Mouse (Mus musculus) gonadal fat pad, adult 2 months (tissue): ENCODE measurements around the gene Eif4b. TPM values are rescaled to one million over a fixed set of nuclear protein-coding genes. Genes with fewer than 3 reads are reported as not detected.
"Not testable (repeated sequence)": the region's sequence is repeated elsewhere in the genome, so short reads cannot be mapped to it uniquely, and the experiment has no call there.

Experiments used
- DNase-seq: peaks from one replicate; pipeline ENCODE4 v3.0.0-alpha.2; 2012; ENCODE audit warnings: low read depth
- polyA plus RNA-seq: library from polyadenylated mRNA; depleted of rRNA; stranded (reverse); fragments of >200 nt; gene quantifications from 2 replicates; pipeline ENCODE4 v1.2.3, GENCODE M21; 2012

Gene Eif4b
- polyA plus RNA-seq, 1 experiment = 72.3 TPM

DNA sequence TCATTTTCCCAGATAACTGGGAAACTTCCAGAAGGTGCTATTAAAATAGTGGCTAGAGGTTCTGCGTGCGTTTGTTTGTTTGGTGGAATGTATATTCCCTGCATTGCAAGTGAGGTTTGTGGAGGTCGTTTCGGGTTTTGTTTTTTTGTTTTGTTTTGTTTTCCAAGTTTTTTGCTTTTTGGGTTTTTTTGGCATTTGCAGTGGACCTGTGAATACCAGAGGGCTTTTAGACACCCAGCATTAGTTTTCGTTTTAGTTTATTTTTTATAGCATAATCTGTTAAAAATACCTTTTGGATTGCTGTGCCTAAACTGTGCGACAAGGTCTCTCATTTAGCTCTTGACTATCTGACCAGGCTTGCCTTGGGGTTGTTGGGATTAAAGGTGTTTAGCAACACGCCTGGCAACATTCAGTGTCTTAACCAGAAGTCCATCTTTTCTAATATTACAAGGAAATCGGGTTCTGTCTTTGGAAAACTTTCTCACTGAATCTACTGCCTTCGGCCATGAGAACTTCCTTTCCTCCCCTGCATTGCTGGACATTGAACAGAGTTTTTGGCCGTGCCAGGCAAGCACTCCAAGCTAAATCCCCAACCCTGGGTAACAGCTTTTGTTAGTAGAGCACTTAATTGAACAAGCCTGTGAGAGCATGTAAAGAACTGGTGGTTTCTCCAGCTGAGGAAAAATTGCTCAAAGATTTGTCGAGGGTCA, 1.5 kb downstream of the Eif4b start:
- DNase-seq = peak; percentile 56

DNA sequence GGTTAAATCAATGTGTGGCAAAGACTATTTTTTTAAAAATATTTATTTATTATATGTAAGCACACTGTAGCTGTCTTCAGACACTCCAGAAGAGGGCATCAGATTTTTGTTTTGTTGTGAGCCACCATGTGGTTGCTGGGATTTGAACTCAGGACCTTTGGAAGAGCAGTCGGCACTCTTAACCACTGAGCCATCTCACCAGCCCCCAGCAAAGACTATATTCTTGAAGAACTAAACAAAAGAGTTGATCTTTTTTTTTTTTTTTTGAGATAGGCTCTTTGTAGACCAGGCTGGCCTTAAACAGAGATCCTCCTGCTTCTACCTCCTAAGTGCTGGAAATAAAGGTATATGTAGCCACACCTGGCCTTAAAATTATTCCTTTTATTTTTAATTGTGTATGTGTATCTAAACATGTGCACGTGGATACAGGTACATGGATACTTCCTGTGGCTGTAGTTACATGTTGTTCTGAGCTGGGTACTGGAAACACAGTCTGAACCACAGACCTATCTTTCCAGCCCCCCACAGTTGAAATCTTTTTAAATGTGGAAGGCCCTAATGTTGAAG, 3.6 kb downstream of the Eif4b start:
- DNase-seq = no peak

DNA sequence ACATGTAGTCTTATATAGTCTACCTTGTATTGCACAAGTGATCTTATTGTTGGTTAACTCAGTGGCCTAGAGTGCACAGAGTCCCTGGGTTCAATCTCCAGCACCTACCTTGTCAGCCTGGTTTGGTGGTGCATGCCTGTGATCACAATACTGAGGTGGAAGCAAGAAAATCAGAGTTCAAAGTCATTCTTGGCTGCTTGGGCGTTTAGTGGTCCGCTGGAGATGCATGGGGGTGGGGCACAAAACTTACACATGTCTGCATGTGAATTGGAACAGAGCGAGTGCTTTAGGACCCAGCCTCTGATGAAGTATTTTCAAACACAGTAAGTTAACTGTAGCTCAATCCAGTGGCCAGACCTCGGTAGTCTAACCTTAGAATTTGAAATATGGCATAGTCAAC, 5.6 kb downstream of the Eif4b start:
- DNase-seq = no peak

DNA sequence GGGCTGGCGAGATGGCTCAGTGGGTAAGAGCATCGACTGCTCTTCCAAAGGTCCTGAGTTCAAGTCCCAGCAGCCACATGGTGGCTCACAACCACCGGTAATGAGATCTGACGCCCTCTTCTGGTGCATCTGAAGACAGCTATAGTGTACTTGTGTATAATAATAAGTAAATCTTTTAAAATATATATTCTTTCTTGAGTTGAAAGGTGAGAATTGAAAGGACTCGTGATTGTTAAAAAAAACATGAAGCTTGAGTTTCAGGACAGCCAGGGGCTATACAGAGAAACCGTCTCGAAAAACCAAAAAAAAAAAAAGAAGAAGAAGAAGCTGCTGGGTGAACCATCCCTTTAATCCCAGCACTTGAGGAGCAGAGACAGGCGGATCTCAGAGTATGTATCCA, 6.4 kb downstream of the Eif4b start:
- DNase-seq = not testable (repeated sequence)

DNA sequence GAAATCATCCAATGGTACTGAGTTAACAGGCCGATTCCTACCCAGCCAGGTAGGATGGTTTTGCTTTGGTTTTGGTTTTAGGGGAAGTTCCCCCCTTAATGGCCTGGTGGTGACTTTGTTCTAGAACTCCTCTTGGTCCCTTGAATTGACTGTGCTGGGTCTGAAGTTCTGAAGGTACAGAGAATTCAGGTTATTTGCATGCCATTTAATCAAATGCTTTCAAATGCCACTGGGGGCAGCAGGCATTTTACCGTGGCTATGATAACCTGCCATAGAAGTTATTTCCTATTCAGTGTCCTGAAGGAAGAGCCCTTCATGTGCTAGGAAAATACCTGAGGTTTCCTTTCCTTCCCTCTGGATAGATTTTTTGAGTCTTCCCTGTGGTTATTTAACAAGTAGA, 6.9 kb downstream of the Eif4b start:
- no peak for DNase-seq

DNA sequence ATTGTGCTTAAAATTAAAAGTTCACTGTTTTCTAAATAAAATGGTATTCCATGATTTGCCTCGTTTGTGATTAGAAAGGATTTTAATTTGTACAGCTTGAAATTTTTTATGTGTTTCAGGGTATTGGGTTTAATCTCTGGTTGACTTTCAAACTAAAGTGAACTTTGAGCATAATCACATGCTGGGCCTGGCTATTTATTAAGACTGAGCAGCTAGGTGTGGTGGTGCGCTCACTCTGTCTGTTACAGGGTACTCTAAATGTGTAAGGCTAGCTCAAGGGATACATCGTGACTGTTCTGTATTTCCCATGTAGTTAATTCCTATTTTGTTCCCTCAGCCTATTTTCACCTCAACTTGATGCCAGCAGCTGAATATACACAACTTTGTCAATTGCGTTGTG, 8.6 kb downstream of the Eif4b start:
- DNase-seq = no peak

DNA sequence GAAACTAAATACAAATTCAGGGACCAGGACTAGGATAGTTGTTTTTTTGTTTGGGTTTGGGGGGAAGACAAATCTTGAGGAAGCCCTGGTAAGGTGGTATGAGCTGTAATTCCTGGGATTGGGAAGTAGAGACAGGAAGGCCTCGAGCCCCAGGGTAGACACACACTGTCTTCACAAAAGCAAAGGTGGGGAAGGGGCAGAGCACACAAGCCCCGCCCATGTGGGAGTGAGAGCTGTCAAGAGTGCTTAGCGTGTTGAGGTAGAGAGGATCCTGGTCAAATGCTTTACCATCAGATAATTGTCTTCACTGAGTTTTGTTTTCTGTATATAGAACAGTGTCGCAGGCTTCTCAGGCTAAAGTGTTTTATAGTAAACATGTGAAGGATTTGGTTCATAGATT, 9.5 kb downstream of the Eif4b start:
- no peak for DNase-seq

DNA sequence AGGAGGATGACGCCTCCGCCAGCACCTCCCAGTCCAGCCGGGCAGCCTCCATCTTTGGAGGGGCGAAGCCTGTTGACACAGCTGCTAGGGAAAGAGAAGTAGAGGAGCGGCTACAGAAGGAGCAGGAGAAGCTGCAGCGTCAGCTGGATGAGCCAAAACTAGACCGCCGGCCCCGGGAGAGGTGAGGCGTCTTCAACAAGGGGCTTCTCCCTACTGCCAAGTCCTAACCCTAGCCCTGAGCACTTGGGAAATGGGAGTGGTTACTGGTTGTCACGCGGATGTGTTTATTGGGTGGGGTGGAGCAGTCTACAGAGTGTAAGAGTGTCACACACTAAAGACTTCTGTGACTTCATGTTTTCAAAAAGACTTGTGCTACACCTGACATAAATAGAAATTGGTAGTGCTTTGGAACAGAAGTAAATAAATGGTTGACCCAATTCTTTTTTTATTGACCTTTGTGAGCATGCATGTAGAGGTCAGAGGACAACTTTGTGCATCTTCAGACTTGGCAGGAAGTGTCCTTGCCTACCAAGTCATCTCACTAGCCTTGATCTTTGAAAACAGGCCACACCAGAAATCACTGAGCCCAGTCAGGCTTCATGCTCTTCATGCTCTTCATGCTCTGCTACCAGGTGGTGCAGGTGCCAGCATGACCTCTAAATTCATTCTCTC, 16.5 kb downstream of the Eif4b start:
- DNase-seq = no peak

DNA sequence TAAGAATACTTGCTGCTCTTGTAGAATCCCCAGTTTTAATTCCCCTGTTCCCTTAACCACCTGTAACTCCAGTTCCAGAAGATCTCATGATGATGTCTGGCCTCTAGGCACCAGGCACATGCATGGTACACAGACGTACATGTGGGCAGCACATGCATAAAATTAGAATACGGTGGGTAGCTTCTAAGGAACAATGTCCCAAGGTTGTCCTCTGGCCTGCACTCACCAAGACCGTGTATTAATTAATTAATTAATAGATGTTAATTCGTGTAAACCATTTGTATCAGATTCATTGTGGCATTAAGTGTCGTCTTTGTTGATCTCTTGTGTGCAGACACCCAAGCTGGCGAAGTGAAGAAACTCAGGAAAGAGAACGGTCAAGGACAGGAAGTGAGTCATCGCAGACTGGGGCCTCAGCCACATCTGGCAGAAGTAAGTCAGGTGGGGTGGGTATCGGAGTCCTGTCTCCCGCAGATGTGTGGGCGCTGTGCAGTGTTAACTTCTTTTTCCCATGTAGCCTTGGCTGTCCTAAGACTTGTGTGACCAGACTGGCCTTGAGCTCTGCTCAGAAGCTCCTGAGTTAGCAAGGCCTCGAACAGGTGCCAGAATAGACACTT, 17.6 kb downstream of the Eif4b start:
- DNase-seq = no peak

DNA sequence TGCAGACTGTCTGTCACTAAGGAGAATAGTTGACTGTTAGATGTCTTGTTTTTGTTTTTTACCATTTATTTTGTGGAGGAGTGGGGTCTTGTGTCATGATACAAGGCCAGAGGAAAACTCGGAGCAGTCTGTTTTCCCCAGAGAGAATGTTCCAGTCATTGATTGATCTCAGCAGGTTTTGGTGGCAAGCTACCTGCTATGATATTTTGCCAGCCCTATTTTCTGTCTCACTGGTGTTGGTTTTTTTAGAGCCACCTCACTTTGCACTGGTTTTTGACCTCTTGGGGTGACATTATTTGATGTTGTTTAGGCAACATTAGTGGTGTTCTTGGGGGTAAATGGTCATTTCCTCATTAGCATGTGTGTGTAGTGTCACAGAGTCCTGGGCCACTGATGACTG, 18.1 kb downstream of the Eif4b start:
- no peak for DNase-seq

DNA sequence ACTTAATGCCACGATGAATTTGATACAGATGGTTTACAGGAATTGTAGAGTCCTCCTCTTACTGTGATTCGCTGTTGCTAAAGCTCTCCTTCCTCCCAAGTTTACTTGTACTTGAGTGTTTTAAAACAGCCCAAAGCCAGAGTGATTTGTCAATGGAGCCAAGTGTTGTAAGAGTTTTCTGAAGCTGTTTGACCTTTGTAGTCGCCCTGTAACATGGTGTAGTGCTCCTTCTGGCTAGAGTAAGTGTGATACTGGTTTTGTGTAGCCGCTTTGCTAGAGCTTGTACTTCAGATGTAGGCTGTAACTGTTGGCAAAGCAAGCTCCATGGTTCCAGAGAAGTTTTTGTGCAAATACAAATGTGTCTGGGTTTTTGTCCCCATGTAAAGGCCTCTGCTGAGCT, 18.6 kb downstream of the Eif4b start:
- DNase-seq = peak; percentile 68

DNA sequence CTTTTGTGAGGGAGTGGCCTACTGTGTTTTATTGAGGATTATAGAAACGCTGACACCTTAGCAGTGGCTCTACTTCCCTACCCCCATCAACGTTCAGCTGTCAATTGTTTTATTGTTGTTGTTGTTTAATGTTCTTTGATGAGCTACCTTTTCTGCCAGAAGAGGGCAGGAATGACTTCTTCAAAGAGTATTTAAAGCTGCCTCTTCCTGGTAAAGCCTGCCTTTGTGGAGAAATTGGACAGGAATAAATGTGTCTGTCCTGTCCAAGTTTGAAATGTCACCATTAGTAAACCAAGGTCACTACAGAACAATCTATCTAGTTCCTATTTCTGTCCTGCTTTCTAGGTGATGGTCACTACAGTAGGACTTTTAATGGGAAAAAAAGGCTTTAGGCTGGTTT, 20.6 kb downstream of the Eif4b start:
- DNase-seq = no peak

DNA sequence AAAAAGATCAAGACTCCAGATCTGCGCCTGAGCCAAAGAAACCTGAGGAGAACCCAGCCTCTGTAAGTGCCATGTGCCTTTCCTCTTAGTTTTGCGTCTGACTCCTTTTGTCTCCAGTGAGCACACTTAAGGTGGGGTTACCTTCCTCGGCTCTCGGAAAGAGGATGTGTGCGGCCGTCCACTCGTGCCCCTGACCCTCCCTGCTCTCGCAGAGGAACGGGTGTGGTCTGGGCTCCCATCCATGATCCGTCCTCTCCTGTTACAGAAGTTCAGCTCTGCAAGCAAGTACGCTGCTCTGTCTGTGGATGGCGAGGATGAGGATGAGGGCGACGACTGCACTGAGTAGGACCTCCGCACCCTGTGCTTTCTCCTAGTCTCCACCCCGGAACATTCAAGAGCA, 21.4 kb downstream of the Eif4b start:
- DNase-seq = no peak

DNA sequence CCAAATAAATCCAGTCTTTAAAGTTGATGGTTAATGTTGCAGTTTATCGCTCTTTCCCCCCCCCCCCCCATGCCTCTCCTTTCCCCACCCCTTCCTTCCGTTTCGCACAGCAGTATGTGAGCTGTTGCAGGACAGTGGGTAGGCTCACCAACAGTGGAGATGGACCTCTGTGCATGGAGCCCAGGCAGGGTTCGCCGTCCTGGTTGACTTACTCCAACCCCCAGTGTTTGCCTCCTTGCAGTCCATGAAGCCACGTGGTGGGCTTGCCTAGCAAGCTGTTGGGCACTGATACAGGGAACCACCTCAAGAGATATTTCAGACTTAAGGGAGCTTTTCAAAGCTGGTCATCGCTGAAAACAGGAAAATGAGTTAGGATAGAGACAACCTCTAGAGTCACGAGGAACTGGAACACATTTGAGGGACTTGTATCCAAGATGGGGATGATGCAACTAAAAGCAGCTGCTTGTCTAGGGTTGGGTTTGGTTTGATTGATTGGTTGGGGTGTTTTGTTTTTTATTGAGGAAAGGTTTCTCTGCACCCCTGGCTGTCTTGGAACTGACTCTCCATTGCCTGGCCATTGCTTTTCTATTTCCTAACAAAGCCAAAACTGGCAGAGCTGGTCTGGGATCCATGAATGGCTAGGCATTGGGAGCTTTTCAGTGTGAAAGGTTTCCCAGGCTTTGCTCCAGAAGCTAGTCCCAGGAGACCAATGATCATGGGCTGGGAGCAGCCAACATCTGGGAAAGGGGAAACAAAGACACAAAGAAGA, 23.8 kb downstream of the Eif4b start:
- peak; percentile 78 for DNase-seq

DNA sequence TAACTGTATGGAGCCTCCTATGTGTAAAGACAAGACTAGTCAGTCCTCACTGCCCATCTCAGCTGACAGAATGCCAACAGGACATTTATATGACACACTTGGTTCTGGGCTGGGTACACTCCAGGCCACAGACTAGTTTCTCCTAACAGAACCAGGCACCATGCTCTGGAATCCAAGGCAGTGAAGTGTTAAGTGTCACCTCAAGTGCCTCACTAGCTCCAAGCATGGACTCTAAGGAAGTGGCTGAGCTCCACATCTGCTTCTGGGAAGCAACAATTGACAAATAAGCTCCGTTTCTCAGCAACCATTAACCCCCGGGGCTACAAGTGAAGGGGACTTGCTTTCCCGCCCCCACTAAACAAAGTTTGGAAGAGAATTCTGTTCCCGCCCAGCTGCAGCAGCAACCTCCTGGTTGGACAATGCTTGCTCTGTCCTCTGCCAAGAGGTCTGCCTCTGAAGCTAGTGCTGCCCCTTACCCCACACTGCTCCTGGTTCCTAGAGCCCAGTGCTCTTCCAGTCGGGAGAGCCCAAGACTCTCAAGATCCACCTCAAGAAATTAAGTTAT, 24.5 kb downstream of the Eif4b start:
- DNase-seq = no peak

DNA sequence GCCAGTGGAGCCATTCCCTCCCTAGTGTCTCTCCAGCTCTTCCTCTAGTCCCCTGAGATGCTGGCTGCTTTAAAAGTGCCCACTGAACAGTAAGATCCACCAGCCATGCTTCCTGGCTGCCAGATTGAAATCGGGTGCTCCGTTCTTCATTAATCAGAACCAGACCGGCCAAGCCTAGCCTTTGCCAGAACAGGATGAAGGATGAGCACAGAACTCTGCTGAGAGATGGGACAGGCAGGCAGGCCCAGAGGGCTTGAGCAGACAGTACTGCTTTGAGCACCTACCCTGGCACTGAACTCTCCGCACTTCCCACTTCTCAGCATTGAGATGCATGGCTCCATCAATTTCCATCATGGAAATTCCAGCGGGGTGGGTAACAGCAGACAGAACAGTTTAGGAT, 25.7 kb downstream of the Eif4b start:
- no peak for DNase-seq

DNA sequence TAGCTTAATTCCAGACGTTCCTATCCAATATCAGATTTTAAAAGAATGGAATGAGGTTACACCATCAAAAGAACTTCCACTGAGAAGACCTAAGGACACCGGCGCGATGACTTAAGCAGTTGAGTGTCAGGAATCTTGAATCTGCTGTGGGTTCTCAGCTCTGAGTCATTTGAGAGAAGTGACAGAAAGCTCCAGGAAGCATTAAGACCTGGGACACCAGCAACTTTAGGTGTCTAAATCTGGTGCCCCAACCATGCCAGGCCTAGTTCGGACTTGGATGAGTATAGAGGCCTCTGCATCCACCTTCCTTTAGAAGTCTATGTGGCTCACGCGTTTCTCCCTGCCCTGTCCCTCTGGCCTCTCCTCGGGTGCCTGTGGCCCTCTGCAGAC, 26.2 kb downstream of the Eif4b start:
- no peak for DNase-seq

DNA sequence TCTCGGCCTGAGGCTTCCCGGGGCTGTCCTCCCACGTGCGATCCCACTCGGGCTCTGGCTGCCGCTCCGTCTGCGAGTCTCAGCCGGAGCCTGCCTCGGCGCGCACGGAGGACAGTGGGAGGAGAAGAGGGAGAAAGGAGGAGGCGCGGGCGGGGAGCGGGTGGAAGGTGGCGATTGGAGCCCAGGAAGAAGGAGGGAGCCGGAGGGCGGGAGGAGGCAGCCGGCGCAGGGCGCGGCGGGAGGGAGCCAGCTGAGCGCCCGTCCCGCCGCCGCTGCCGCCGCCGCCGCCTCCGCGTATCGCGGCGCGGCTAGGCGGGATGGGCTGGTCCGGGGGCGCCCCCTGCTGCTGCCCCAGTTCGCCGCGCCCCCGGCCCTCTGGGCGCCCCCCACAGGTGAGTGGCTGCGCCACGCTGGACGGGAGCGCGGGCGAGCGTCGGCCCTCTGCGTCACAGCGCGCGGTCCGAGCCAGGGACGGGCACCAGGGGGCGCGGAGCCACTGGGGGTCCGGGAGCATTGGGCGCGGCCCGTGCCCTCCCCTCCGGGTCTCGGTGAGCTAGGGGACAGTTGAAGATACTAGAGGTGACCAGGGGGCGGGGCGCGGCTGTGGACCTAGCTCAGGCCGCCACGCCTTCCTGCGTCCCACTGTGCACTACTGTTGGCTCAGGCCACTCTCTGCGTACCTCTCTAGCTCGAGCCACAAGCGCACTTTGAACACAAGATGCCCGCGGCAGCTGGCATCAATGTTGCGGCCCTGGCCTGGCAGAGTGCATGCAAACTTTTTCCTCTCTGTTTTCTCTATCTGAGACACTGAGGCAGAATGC, 26.8 kb downstream of the Eif4b start, which contains the start of gene Tns2:
TSS of gene Tns2 (plus strand) at position 253 of the 821 bp plus-strand sequence.
- DNase-seq = no peak

DNA sequence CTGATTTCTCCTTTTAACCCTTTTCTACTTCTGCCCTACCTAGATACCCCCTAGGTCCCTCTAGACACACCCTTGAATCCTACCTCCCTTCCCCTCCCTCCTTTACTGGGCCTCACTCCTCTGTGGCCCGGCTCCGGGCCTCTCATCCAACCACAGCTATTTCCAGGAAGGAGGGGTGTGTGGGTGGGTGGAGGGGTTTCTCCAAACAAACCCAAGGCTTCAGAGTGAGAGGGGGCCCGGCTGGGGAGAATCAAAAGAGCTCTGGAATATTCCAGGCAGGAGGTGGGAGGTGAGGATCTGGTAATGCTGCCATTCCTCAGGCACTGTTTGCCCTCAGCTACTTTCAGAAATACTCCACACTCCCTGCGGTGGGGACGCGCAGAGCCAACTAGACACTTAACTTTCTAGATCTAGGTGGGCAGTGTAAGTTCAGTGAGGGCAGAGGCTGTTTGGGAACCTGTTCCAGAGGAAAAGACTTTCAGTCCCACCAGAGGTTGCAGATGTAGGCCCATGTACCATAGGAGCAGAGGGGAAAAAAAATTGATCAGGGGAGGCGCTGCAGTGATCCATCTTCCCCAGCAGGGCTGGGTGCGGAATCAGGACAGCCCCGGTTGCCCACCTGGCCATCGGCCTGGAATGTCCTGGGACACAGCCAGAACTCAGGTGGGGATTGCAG, 27.6 kb downstream of the Eif4b start:
- DNase-seq = no peak
